ENCODE assay signal across 17 mouse cellular contexts in the genomic region with DNA sequence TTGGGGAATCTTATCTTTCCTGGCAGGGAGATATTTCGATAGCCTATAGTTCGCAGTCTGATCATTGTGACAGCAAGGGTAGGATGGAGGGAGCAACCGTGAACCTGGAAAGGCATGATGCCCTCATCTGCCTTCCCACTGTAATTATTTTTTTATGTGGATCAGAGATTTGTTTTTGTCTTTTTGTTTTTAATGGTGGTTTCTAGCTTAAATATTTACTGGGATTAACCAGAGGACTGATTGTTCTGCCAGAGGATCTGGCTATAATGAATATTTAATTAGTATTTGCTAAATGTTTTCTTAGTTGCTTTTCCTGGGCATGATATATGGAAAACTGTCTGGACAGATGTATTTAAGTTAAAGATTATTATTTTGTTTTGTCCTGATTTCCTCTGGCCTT.
"Had no signal": no experiment of that assay in that cellular context is flagged by ENCODE, and none has a peak within 500 bp of the region (broad histone marks: within the 10 kb centered on the region; RNA-seq: fewer than 3 reads in every experiment).

No protein-coding gene starts in this region.

- H3K4me3 ChIP-seq: midbrain, embryonic 10.5 days; midbrain, embryonic 12.5 days; myocyte; neural tube, embryonic 13.5 days; neural tube, embryonic 15.5 days had no signal

- DNase-seq: lung, embryonic 14.5 days; lung, postnatal 10 days; lung, postnatal 4 days; midbrain, embryonic 14.5 days; retina, postnatal 1 day; right cerebral cortex, adult 18-20 months; right cerebral cortex, postnatal 25 days; right cerebral cortex, postnatal 4 days; spleen, adult 18-20 months; thymus, adult 18-20 months; thymus, postnatal 14 days; thymus, postnatal 36 days had no signal

- H3K27ac ChIP-seq: midbrain, embryonic 10.5 days; midbrain, embryonic 12.5 days; neural tube, embryonic 13.5 days; neural tube, embryonic 15.5 days had no signal
